Mouse (Mus musculus): ENCODE measurements around the gene Stk19.
A peak's percentile ranks its signal among the peaks of the same experiment; 100 is the strongest.
"Not testable (repeated sequence)": the region's sequence is repeated elsewhere in the genome, so short reads cannot be mapped to it uniquely, and the experiment has no call there.

Gene Stk19

DNA sequence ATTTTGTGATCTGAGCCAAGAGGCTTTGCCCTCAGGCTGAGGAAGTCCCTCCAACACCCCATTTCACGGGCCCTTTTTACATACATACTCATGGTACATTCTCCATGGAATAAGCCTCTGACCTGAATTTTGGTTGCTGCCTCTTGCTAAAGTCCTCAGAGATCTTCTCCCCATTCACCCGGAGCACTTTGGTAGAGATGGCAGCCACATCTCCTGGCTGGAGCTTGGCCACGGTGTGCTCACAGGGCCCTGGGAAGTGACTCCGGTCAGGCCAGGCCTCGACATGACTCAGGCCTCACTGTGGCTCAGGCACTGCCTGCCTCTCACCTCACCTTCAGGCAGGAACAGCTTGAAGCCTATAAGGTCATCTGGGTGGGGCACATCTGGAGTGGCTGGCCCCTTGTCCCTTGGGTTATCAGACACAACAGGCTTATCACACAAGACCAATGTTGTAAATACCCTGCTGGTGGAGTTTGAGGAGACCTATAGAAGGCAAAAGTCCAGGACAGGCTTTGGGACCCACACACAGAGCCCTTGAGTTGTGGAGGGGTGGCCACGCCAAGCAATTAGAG is 4.1 kb upstream of the Stk19 start:
- DNase-seq (ENCODE audit: low read depth, low spot score): no peak

DNA sequence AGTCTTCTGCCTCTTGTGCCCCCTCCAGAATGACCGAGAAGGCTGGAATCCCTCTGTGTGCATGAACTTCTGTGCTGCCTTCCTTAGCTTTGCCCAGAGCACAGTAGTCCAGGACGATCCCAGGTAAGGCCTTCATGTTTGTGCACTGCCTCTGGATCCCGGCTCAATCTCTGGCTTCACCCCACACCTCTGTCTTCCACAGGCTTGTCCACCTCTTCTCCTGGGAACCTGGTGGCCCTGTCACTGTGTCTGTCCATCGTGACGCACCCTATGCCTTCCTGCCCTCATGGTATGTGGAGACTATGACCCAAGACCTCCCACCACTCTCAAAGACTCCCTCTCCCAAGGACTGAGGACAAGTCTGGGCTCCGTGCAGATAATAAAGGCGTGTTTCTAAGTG is 2.0 kb upstream of the Stk19 start:
- DNase-seq (ENCODE audit: low read depth, low spot score): no peak

DNA sequence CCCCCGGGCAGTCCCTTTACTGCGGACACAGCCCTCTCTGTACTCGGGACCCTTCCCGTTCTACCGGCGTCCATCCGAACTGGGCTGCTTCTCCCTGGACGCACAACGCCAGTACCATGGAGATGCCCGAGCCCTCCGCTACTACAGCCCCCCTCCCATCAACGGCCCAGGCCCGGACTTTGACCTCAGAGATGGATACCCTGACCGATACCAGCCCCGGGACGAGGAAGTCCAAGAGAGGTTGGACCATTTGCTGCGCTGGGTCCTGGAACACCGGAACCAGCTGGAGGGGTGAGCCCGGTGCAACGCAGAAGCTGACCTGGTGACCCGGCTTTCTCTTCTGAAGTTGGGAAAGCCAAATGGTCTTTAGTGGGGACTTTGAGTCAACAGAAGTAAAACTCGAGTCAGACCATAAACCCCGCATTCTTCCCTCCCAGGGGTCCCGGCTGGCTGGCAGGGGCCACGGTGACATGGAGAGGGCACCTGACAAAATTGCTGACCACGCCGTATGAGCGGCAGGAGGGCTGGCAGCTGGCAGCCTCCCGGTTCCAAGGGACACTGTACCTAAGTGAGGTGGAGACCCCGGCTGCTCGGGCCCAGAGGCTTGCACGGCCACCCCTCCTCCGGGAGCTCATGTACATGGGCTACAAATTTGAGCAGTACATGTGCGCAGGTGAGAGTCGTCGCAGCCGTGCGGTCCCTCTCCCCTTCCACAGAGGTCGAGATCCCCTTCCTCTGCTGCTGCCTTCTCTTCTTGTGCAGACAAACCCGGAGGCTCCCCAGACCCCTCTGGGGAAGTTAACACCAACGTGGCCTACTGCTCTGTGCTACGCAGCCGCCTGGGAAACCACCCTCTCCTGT is 949 bp upstream of the Stk19 start:
- DNase-seq (ENCODE audit: low read depth, low spot score): no peak

DNA sequence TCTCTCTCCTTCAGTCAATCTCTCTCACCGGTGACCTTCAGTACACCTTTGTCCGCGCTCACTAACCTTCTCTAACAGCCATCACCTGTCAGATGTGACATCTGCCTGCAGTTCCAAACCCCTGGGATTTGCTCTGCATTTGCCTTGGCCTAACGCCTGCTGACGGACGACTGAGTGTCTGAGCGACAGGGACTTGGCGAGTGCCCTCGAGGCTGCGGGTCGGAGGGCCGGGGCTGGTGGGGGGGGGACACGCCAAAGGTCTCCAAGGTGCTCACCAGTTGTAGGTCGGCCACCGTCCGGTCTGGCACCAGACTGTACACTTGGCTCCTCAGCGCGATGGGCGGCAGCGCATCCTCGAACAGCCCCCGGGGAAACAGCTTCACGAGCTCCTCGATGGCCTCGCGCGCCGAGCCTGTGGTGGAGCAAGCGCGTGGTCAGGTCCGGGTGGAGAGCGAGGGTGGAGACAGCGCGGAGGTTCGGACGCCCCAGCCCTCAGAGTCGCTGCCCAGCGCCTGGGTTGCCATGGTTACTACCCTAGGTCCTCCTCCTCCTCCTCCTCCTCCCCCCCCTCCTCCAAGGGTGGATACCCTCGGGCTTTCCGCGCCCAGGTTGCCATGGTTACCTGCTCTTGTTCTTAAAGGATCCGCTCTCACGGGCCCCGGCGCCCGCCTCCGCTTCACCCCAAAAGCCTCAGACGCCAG is 440 bp downstream of the Stk19 start:
- no peak for DNase-seq (ENCODE audit: low read depth, low spot score)

DNA sequence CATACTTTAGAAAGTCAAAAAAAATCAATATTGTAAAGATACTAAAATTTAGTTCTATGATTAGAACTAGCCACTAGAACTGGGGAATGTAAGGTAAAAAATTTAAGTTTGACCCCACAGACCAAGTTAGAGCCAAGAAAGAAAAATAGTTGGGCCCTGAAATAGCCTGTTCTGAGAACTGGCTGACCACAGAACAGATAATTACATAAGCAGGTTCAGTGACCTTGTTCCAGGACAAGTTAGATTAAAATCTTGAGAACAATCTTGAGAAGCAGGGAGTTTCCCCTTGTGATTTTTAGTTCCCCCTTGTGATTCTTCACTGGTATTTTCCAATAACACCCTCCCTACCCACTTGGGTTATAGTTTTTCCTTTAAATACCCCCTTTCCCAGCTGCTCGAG is 6.0 kb downstream of the Stk19 start:
- not testable (repeated sequence) for DNase-seq (ENCODE audit: low read depth, low spot score)

DNA sequence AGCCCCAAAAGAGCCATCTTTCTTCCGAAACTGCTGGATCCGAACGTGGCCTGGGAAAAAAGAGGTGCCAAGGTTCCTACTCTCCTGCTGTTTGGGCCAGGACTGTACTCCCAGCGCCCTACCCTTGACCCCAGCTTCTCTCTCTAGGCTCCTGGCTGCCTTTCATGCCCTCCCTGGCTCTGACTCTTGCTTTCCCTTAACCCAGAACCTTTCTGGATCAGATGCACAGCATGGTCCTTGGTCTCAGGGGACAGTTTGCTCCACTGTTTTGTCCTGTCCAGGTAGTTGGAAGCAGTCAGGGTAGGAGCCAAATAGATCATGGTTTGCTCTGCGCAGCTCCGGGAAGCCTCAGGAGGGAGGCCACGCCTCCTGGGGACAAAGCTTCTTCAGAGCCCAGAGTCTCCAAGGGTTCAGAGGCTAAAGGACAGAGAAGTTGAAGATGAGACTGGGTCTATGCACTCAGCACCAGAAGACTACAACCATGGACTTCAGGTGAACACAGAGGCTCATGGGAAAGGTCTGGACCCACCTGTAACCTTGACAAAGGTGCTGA is 21.9 kb downstream of the Stk19 start:
- no peak for DNase-seq (ENCODE audit: low read depth, low spot score)

DNA sequence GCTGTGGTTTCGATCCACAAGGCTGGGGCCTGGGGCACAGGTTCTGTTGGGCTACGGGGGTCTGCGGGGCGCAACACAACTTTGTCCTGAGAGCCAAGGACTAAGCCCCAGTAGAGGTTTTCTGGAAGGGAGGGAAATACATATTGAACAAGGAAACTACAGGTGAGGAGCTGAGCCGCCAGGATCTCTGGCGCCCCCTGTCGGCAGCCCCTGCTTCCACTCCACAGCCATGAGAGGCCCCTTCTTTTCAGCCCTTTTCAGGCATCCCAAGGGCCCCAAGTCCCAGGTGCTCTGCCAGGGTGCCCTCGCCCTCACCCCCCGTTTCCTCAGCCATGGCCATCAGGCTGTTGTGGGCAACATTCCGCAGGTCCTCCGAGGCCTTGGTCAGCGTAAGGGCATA is 23.0 kb downstream of the Stk19 start:
- peak; percentile 66 for DNase-seq (ENCODE audit: low read depth, low spot score)

DNA sequence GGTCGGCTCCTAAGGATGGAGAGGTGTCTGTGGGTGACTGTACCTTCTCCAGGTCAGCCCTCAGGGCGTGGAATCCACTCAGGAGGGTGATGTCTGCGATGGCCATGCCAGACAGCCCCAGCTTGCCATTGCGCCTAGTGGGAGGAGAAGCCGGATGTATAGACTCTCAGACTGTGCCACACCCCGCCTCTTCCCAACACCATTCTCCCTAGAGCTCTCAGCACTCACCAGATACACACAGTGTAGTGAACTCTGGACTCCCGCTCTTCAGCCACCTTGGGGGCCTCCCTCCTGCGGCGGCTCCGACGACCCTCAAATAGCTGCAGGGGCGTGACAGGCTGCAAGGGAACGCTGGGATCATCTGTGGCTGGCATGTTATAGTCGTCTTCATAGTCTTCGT is 25.5 kb downstream of the Stk19 start:
- no peak for DNase-seq (ENCODE audit: low read depth, low spot score)

DNA sequence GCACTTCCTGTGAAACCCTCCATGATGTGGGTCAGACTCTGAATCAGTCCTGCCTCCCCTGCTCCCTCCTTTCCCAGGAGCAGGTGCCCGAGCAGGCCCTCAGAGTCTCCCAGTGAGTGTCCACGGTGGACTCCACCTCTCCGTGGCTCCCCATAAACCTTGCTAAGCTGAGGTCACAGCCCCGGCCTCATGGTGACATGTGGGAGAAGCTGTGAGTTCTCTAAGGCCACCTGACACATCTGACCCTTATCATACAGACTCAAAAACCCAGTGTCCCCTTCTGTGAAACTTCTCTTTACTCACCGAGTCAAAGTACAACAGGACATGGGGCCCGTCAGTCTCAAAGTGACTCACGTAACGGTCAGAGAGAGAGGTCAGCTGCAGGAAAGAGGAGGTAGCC is 25.9 kb downstream of the Stk19 start:
- DNase-seq (ENCODE audit: low read depth, low spot score): not testable (repeated sequence)

DNA sequence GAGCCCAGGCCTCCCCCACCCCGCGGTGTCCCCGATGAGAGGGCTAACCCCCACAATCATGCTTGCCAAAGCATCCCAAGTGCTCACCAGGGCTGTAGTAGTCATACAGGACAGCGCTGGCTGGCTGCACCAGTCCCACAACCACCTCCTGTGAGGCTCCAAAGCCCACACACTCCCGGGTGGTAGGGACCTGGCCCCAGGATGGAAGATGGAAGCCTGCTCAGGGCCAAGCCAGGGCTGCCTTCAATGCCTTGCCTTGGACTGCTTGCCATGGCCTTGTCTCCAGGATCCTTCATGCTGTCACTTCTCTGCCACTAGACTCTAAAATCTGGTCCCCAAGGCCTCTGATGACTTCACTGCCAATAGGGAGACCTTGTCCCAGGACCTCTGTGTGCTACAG is 26.3 kb downstream of the Stk19 start:
- DNase-seq (ENCODE audit: low read depth, low spot score): not testable (repeated sequence)

DNA sequence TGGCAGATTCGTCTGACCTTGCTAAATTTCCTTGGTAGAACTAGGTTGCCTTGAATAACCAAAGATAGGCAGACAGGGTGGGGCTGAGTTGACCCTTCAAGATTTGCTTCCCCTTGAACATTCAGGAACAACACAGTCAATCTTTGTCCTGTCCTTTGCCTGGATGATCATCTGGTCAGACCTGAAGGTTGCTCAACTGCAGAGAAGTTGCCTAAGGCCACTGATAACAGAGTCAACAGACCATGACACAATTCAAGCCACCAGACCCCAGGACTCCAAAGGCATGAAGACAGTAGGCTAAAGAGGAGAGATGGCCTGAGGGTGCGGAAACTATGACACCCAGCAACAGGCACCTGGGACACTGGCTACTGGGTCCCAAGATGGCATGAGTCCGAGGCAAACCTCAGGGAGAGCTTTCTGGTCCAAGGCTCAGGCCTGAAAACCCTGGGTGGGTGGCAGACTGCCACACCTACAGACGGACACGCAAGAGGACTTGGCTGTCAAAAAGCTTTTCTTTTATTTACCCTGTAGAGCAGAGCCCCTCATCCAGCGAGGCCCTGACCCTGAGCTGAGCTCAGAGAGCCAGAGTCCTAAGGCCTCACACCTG is 28.0 kb downstream of the Stk19 start:
- no peak for DNase-seq (ENCODE audit: low read depth, low spot score)

DNA sequence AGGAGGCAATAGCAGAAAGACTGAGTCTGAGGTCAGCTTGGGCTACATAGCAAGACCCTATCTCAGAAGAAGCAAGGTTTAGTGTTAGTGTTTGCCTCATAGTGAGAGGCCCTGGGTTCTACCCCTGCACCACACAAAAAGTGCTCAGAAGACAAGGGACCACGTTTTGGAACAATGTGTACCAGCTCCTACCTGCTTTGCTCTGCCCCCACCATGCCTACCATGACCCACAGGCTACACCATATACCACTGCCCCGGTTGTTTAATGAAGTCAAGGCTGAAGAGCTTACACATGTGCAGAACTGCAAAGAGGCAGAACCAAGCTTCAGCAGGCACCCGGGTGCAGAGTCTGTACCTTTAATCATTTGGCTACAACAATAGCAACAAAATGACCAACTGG is 29.6 kb downstream of the Stk19 start:
- no peak for DNase-seq (ENCODE audit: low read depth, low spot score)

DNA sequence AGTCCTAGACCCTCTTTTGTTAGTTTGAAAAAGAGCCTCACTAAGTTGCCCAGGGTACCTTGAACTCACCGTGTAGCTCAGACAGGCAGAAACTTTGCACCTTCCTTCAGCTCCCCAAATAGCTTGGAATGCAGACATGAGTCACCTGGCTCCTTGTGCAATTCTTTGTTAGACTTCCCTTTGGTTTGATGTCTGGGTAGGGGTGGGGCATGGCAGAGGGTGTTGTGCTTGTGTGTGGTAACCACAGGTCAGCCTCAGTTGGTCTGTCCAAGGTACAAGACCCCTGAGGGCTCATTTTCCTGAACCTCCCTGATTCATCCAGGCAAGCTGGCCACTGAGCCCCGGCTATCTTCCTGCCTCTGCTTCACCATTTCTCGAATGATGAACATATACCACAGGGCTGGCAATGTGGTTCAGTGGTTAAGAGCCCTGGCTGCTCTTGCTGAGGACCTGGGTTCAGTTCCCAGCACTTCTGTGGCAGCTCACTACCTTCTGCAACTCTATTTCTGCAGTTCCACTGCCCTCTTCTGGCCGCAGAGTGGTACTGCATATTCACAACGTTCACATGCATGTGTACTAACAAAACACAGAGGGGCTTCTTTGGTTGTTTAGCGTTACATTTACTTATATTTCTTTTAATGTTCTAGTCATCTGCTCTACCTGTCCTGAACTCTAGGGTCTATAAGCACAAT is 31.7 kb downstream of the Stk19 start:
- peak; percentile 37 for DNase-seq (ENCODE audit: low read depth, low spot score)

DNA sequence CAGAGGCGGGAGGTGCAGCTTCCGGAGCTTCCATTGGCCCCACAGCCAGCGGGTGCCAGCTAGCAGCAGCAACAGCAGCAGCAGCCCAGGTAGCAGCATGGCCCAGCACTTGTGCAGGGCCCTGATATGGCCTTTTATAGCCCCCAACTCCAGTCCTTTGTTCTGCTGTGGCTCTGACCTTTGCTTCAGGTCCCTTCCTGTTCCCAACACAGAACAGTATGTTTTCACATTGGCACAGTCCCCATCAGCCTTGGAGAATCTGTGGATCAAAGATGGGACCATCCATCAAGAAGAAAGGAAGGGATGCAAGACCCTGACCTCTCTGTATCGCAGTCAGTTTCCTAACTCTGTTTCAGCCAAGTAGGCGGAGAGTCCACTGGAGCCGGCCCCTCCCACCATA is 32.4 kb downstream of the Stk19 start, which contains the start of gene Cyp21a1:
TSS of gene Cyp21a1 (minus strand) at position 261 of the 400 bp plus-strand sequence.
- DNase-seq (ENCODE audit: low read depth, low spot score): not testable (repeated sequence)

DNA sequence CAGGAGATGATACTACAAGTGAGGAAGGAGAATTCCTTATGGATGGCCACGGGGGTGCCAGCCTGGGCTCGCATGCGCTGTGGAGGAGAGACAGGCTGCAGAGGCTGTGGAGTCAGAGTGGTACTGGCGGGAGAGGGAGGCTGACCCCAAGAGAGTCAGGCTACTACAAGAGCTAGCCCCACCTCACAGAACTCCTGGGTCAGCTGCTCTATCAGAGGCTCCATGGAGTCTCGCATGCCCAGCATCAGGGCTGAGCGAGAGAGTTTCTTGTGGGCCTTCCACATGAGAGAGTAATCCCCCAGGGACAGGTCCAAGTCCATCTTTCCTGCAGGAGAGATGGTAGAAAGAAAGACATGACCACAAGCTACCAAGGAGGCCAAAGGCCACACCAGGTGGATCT is 33.4 kb downstream of the Stk19 start:
- not testable (repeated sequence) for DNase-seq (ENCODE audit: low read depth, low spot score)

DNA sequence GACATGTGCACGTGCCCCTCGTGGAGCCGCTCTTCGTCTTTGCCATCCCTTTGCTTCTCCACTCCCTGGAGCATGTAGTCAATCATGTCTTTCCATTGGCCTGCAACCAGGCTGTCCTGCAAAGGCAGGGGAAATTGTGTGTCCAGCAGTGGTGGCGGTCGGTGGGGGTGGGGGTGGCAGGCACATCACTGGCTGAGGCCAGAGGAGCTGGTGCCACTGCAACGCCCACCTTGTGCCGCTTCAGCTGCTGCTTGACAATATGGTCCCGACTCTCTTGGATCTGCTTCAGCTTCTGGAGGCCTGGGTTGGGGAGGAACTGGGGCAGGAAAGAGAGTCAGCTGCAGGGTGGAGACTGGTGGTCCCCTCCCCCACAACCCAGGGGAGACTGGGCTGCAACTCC is 34.0 kb downstream of the Stk19 start:
- not testable (repeated sequence) for DNase-seq (ENCODE audit: low read depth, low spot score)

DNA sequence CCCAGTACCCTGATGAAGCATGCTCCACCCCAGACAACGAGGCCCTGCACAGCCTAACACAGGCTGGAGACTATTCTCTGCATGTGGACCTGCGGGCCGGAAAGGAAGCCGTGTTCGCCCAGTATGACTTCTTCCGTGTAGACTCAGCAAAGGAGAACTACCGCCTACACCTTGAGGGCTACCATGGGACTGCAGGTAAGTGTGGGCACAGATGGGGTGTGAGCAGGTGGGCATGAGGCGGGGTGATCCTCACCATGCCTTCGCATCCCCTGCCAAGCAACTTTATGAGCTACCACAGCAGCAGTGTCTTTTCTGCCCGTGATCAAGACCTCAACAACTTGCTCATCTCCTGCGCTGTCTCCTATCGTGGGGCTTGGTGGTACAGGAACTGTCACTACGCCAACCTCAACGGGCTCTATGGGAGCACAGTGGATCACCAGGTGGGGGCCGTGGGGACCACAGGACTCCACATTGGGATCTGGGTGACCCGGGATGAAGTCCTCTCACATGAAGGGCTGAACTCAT is 35.9 kb downstream of the Stk19 start:
- DNase-seq (ENCODE audit: low read depth, low spot score): not testable (repeated sequence)

DNA sequence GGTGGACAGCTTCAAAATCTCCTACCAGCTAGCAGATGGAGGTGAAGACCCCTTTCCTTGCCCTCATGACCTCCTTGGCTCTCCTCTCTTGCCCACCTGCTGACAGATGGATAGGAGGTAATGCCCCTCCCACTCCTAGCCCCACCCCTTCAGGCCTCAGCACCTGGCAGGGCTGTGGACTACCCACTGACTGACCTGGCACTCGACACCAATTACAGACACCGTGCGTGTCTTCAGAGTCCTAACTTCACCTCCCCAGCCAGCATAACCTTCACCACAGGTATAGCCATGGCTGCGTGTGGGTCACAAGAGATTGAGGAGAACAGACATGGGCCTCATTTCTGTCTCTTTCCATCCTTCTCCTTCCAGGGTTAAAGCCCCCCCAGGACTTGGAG is 37.2 kb downstream of the Stk19 start:
- no peak for DNase-seq (ENCODE audit: low read depth, low spot score)

DNA sequence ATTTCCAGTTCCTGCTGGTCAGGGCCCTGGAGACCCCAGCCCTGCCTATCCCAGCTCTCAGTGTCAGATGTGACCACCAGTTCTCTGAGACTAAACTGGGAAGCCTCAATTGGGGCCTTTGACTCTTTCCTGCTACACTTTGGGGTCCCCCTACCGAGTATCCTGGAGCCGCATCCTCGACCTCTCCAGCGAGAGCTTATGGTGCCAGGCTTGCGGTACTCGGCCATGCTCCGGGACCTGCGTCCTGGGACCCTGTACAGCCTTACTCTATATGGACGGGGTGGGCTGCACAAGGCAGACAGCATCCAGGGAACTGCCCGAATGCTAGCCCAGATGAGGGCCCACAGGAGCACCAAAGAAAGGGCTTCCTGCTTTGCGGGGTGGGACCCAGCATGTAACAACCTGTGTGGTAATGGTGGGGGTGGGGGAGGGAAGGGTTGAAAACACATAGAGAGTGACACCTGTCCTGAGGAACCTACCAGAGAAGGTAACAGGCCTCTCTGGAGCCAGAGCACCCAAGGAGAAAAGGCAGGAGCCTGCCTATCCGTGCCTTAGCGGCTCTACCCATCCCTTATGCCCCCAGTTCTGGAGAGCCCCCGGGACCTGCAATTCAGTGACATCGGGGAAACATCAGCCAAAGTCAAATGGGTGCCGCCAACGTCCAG is 37.7 kb downstream of the Stk19 start:
- no peak for DNase-seq (ENCODE audit: low read depth, low spot score)

DNA sequence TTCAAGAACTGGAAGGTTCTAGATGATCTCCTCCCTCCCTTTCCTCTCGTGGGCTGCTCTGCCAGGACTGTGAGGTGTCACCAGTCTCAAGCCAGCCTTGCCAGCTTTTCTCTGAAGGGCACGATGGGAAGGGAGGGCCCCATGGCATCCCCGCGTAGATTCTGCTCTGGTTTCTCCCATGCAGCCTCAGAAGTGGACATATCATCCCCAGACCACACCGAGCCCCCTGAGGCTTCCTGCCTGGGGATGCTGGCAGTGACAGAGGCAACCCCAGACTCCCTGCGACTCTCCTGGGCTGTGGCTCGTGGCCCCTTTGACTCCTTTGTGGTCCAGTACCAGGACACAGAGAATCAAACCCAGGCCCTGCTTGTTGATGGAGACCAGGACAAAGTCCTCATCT is 38.7 kb downstream of the Stk19 start:
- not testable (repeated sequence) for DNase-seq (ENCODE audit: low read depth, low spot score)

Measured in CD4-positive, CD25-positive, alpha-beta regulatory T cell, adult 2 months (primary cell).